Mouse (Mus musculus) gastrocnemius, postnatal 4 days (tissue): ENCODE measurements around the gene Prss3. TPM values are rescaled to one million over a fixed set of nuclear protein-coding genes. Genes with fewer than 3 reads are reported as not detected.
"Not testable (repeated sequence)": the region's sequence is repeated elsewhere in the genome, so short reads cannot be mapped to it uniquely, and the experiment has no call there.

Experiments
- DNase-seq, 2 experiments: peaks; one replicate each; pipeline ENCODE4 v3.0.0; 2021 to 2022; ENCODE audit warnings: low spot score in 2 of 2, mixed read lengths in 2 of 2
- long read RNA-seq, 2 experiments: library from polyadenylated mRNA; stranded (forward); transcript quantifications; one replicate each; pipeline ENCODE4 v2.0.0; 2021
- total RNA-seq, 2 experiments: library from RNA; stranded (reverse); gene quantifications; 2 replicates each; pipeline ENCODE4 v1.2.3; 2021

Prss3 gene
- total RNA-seq = not detected
- long read RNA-seq, experiment 1 = 0 reads
- long read RNA-seq, experiment 2 = 0 reads

DNA sequence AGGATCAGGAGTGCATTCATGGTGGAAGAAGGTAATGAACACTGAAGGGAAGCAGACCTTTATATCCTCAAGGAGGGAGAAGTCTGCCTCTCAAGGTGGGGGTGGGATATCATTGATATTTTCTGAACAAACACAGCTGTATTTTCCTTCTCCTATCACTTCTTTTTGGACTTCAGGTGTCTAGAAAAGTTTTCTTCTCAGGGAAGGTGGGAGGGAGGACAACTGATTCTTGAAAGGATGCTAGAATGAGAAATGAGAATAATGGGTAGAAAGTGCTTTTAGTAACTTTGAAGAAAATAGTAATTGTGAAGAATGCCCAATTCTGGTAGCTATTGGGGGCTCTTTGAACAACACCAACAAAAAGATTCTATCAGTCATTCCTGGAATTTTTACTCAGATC, at the start of gene Prss3:
Prss3 (minus strand) TSS at position 101 of the 400 bp plus-strand sequence.
- DNase-seq = not testable (repeated sequence)

DNA sequence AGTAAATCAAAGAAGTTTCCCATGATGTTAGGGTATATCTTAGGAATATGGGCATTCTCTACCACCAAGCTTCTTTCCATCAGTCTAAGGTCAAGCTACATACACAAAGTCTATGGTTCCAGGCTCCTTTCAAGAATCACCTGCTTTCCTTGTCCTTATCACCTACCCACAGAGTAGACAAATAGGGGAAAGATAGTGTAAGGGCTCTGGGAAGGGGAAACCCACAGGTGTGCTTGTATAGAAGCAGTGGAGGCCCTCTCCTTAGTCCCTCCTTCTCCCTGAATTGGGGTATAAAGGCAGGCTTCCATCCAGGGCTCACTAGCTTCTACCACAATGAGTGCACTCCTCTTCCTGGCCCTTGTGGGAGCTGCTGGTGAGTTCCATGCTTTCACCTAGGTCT, 14.6 kb upstream of the Prss3 start, which contains the start of gene Gm5771:
Gm5771 (plus strand) TSS at position 301 of the 400 bp plus-strand sequence.
- DNase-seq = not testable (repeated sequence)

- DNase-seq = not testable (repeated sequence)
Observed at GRCm38 (mm10) chr6:41391640-41392039, 14.2 kb upstream of the Prss3 start.

DNA sequence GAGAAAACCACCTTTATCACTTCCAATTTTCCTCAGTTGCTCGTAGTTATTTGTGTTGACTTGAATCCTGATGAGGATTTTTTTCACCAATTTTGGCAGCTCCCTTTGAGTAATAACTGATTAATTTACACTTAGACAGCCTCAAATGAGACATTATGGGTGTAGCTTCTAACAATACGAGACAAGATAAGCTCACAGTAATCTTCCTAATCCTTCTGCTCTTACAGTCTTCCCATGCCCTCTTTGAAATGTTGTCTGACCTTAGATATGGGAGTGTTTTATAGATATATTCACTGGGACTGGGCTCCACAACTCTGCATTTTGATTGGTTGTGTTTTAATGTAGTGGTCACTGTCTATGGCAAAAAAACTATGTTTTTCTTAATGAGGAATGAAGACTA, 9.3 kb upstream of the Prss3 start:
- no peak for DNase-seq

DNA sequence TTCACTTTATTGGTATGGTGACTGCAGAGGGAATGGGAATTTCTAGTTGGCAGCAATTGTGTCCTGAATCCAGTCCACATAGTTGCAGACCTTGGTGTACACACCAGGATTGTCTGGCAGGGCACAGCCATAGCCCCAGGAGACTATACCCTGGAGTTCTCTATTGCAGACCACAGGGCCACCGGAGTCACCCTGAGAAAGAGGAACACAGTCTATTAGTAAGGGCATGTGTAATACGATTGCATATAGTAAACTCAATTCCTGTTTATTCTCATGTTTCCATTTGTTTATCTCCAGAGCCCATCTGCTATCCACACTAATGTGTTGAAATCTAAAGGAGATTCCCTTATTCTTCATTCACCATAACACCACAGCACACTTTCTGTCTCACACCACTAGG, 3.7 kb downstream of the Prss3 start:
- not testable (repeated sequence) for DNase-seq

GRCm38 (mm10) chr6:41353932-41354331, 23.5 kb downstream of the Prss3 start, which contains the start of gene Try10:
Gene Try10, plus strand, starts transcription at chr6:41354105.
- DNase-seq = no peak

Other genes starting within 250 kb of the Prss3 start
- not detected for gene Try4, start 75.4 kb downstream of the Prss3 start, total RNA-seq
- not detected for gene Try5, start 60.8 kb downstream of the Prss3 start, total RNA-seq
- not detected for gene Try10, start 23.6 kb downstream of the Prss3 start, total RNA-seq
- gene Gm5771, start 14.7 kb upstream of the Prss3 start, total RNA-seq = not detected
- gene Gm10334, start 68.5 kb upstream of the Prss3 start, total RNA-seq = not detected
- gene Prss1, start 81.3 kb upstream of the Prss3 start, total RNA-seq = not detected
- gene Prss2, start 144.1 kb upstream of the Prss3 start, total RNA-seq = not detected
- 1 to 10 TPM; 5.1 to 5.8 TPM for gene Ephb6, start 227.8 kb upstream of the Prss3 start, total RNA-seq